Mouse (Mus musculus) c-Kit-positive CD71-positive TER-119-negative erythroid progenitor cells, embryonic 14.5 days (primary cell): ENCODE measurements around the gene Akap5.
A peak's percentile ranks its signal among the peaks of the same experiment; 100 is the strongest.

Experiments used
- DNase-seq: peaks from one replicate; pipeline ENCODE4 v3.0.0-alpha.2; 2013; ENCODE audit warnings: low read depth

The Akap5 gene

GRCm38 (mm10) chr12:76368790-76369205 is 44.1 kb downstream of the Akap5 start:
- DNase-seq, result peak; percentile 49

- peak; percentile 59 for DNase-seq
Observed at GRCm38 (mm10) chr12:76369206-76369977, 44.7 kb downstream of the Akap5 start, which contains the start of gene Zbtb25. Gene Zbtb25 (minus strand): TSS chr12:76369602.

DNA sequence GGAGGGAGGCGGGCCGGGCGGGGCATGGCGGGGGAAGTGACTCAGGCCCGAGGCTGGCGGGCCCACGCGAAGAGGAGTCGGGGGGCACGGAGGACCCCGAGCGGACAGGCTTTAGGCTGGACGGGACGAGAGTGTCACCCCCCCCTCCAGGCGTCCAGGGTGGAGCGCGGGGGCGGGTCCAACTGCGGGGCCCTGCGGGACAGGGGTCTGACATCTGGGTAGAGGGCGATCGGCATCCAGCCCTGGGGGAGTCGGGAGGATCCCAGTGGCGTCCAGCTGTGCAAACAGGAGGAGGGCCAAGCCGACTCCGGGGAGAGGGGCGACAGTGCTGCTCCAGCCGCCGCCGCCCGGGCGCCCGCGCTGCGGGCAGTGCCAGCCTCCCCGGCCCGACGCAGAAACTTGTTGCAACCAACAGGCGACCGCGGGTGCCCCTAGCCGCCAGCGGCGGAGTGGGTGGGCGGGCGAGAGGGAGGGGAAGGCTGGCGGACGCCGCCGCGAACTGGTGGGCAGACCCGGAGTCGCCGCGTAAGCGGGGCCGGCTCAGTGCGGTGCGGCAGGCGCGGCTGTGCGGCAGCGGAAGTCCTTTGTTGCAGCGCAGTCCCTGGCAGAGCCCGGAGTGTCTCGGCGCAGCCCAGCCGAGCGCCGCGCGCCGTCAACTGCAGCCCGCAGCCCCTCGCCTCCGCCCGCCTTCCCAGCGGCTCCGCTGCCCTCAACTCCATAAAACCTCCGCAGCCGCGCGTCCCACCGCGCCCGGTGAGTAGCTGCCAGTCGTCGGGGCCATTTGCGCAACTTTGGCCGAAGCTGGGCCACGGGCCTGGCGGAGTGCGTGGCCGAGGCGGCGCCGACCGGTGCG is 45.5 kb downstream of the Akap5 start, which contains the start of gene Zbtb1:
Gene Zbtb1 (plus strand): TSS at position 289 of the 853 bp plus-strand sequence.
- DNase-seq, result peak; percentile 52

- DNase-seq, result peak; percentile 64
Observed at GRCm38 (mm10) chr12:76370831-76371571, 46.3 kb downstream of the Akap5 start.

GRCm38 (mm10) chr12:76372046-76372445 is 47.4 kb downstream of the Akap5 start:
- no peak for DNase-seq

DNA sequence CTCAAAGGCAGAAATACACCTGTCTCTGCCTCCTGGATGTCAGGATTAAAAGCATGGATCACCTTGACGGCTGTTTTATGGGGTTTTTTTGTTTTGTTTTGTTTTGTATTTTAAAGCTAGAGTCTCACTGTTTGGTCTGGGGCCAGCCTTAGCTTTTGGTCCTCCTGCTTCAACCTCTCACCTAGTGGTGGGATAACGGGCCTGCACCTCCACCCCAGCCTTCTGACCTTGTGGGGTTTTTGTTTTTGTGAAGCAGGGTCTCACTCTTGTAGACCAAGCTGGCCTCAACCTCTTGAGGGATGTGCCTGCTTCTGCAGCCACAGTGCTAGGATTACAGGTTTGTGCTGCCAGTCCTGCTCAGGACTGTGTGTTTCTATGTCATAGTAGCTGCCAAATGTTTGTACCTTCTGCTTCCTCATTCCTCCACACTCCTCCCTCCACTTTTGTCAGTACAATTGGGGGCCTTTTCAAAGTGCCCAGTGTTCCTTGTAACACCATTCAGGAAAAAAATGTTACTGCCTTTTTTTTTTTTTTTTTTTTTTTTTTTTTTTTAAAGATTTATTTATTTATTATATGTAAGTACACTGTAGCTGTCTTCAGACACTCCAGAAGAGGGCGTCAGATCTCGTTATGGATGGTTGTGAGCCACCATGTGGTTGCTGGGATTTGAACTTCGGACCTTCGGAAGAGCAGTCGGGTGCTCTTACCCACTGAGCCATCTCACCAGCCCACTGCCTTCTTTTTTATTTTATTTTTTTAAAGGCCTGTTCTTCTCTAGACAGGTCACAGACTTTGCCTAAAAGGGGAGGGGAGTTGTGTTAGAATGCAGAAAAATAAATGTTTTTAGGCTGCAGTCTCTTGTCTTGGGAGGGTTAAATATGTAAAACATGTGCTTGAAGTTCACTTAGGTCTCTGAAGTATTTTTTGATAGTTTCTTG is 48.5 kb downstream of the Akap5 start:
- no peak for DNase-seq

- no peak for DNase-seq
Observed at GRCm38 (mm10) chr12:76373991-76374390, 49.3 kb downstream of the Akap5 start.

GRCm38 (mm10) chr12:76374911-76375310 is 50.2 kb downstream of the Akap5 start:
- no peak for DNase-seq

DNA sequence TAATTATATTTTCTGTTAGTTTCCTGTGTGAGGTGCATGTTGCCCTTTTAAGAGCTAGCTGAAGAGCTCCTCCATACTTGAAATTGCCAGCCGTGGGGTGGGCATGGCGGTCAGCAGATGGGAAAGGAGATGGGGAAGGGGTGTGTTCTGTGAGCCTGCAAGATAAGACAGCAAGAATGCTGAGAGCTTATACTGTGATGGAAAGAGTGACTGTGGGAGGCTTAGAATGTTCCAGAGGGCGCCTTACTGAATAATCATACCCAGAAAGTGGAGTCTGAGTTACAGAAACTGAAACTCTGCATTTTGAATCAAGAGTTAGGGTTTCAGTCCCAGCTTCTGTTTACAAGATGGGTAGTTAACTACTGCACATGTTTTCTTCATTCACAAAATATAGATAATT is 50.8 kb downstream of the Akap5 start:
- DNase-seq, result peak; percentile 66

GRCm38 (mm10) chr12:76376649-76377048 is 52.0 kb downstream of the Akap5 start:
- peak; percentile 52 for DNase-seq

DNA sequence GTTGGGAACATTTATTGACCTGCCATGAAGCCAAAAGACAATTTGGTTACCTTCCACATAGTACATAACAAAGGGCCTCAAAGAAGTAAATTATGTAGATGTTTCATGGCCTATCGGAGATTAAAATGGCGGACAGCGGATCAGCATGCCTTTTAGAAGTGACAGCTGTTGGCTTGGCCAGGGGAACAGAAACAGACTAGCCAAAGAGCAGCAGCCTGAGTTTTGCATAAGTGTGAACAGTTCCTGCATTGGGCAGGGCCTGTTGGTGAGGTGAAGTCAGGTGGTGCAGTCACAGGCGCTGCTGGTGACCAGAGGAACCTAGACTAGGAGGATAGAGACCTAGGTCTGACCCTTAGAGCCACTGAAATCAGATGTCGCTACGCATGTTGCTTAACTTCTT is 52.4 kb downstream of the Akap5 start:
- no peak for DNase-seq

GRCm38 (mm10) chr12:76377726-76378125 is 53.0 kb downstream of the Akap5 start:
- no peak for DNase-seq

- no peak for DNase-seq
Observed at GRCm38 (mm10) chr12:76378556-76378955, 53.9 kb downstream of the Akap5 start.

- DNase-seq, result no peak
Observed at GRCm38 (mm10) chr12:76380151-76380550, 55.5 kb downstream of the Akap5 start.
